Mouse (Mus musculus) intestine, postnatal 0 days (tissue): ENCODE results near the gene Angptl7. TPM values are rescaled to one million over a fixed set of nuclear protein-coding genes. Genes with fewer than 3 reads are reported as not detected.

ENCODE experiments used
- ATAC-seq: fragments of 200-750 bp; cut with Nextera tagmentation; 2 replicates; pipeline ENCODE4 v1.8.0; 2017; ENCODE audit warnings: mild to moderate bottlenecking, moderate TSS enrichment, moderate library complexity
- H3K27ac ChIP-seq: fragments of 300-500 bp; sonication (generic); 2 replicates; pipeline ENCODE4 v1.5.1; 2014; ENCODE audit warnings: mild to moderate bottlenecking, low read depth, low read length, moderate library complexity
- H3K27me3 ChIP-seq: fragments of 300-500 bp; sonication (generic); replicated peaks from 2 replicates; pipeline ENCODE4 v1.6.1; 2014; ENCODE audit warnings: low read length, mixed read lengths; ENCODE audit not compliant: control insufficient read depth, insufficient read depth
- H3K36me3 ChIP-seq: fragments of 300-500 bp; sonication (generic); 2 replicates; pipeline ENCODE4 v1.6.1; 2014; ENCODE audit warnings: mild to moderate bottlenecking, moderate library complexity; ENCODE audit not compliant: control insufficient read depth, insufficient read depth
- H3K4me1 ChIP-seq: fragments of 300-500 bp; sonication (generic); replicated peaks from 2 replicates; pipeline ENCODE4 v1.6.1; 2014; ENCODE audit warnings: antibody characterized with exemption, low read length, mixed read lengths; ENCODE audit not compliant: control insufficient read depth, insufficient read depth
- H3K4me2 ChIP-seq: fragments of 300-500 bp; sonication (generic); replicated peaks from 2 replicates; pipeline ENCODE4 v1.6.1; 2014; ENCODE audit warnings: low read depth, mild to moderate bottlenecking, moderate library complexity
- H3K4me3 ChIP-seq: fragments of 300-500 bp; sonication (generic); 2 replicates; pipeline ENCODE4 v1.5.1; 2014; ENCODE audit warnings: low read depth, low read length
- H3K9ac ChIP-seq: fragments of 300-500 bp; sonication (generic); 2 replicates; pipeline ENCODE4 v1.6.1; 2014; ENCODE audit warnings: mild to moderate bottlenecking, low read depth, low read length
- H3K9me3 ChIP-seq: fragments of 300-500 bp; sonication (generic); 2 replicates; pipeline ENCODE4 v1.6.1; 2016; ENCODE audit warnings: mixed run types; ENCODE audit not compliant: control insufficient read depth
- CTCF ChIP-seq: sonication (generic); IDR thresholded peaks from 2 replicates; pipeline ENCODE4 v1.5.1; 2016; ENCODE audit warnings: low read depth, mild to moderate bottlenecking, control low read depth, antibody characterized with exemption, moderate library complexity
- WGBS: fragments of 180-500 bp; shearing (Covaris S2); extraction: QIAGEN DNeasy Blood & Tissue Kit; methylation state at CpG from one replicate; pipeline ENCODE4 v1.1.7; 2014; 5-methylcytosine and 5-hydroxymethylcytosine counted together
- polyA plus RNA-seq: library from polyadenylated mRNA; unstranded; fragments of >200 nt; fragmentation: Nextera tagmentation; extraction: Ambion mirVana; gene quantifications from 2 replicates; pipeline ENCODE4 v1.2.1, GENCODE M21; 2015

Gene Angptl7
- polyA plus RNA-seq, 1 experiment from 2014 or later = 0.44 TPM

- no peak for TF ChIP-seq CTCF
- peak overlapping the region; percentile 17 for H3K27ac ChIP-seq
- peak overlapping the region; percentile 83 for H3K4me2 ChIP-seq
- WGBS = under 1% methylated on average over 15 of the region's 15 CpGs
- H3K4me1 ChIP-seq = peaks cover 3% of the 10 kb centered on the region; the same call in 1 of the 2 replicates
- peak; percentile 31 for ATAC-seq
- H3K4me3 ChIP-seq = peak overlapping the region; percentile 92
- no peaks in the 10 kb centered on the region for H3K9me3 ChIP-seq
- peaks cover 18% of the 10 kb centered on the region for H3K36me3 ChIP-seq
- peak overlapping the region; percentile 79 for H3K9ac ChIP-seq
- H3K27me3 ChIP-seq = no peaks in the 10 kb centered on the region
These were observed 51.4 kb downstream of the Angptl7 start for GRCm38 (mm10) chr4:148448853-148449245.

- Histone ChIP-seq H3K9ac (peak within 1 kb of the TSS; percentile 79), H3K27ac (peak within 1 kb of the TSS; percentile 17), H3K4me1 (peaks cover 5% of the 10 kb centered on the region; the same call in 1 of the 2 replicates), H3K36me3 (peaks cover 12% of the 10 kb centered on the region), H3K9me3 (no peaks in the 10 kb centered on the region), H3K4me3 (peak within 1 kb of the TSS; percentile 92), H3K27me3 (no peaks in the 10 kb centered on the region), H3K4me2 (peak within 1 kb of the TSS; percentile 83)
- ATAC-seq = peak; percentile 96
- TF ChIP-seq CTCF = no peak
- under 1% methylated on average over 56 of the region's 56 CpGs for WGBS
These were observed 51.9 kb downstream of the Angptl7 start, which contains the start of gene Mtor for GRCm38 (mm10) chr4:148448179-148448852. Gene Mtor, plus strand, starts transcription at chr4:148448611.

Other genes with a start within 250 kb of the Angptl7 start
- gene Disp3, start 212.5 kb downstream of the Angptl7 start, polyA plus RNA-seq = 0.03 and 0.04 TPM in 2 replicates
- 9.4 and 9.9 TPM in 2 replicates for gene Ubiad1, start 55.7 kb downstream of the Angptl7 start, polyA plus RNA-seq
- gene Mtor, start 51.8 kb downstream of the Angptl7 start, polyA plus RNA-seq = 12.7 and 14.3 TPM in 2 replicates
- gene Exosc10, start 58.0 kb upstream of the Angptl7 start, polyA plus RNA-seq = 21.1 and 22.4 TPM in 2 replicates
- 49.3 and 50.5 TPM in 2 replicates for gene Srm, start 91.0 kb upstream of the Angptl7 start, polyA plus RNA-seq
- gene Masp2, start 102.1 kb upstream of the Angptl7 start, polyA plus RNA-seq = not detected in 2 replicates
- gene Tardbp, start 126.6 kb upstream of the Angptl7 start, polyA plus RNA-seq = 113 and 124 TPM in 2 replicates
- not detected in 2 replicates for gene Gm572, start 142.9 kb upstream of the Angptl7 start, polyA plus RNA-seq